Mouse (Mus musculus) adrenal gland, postnatal 36 days (tissue): ENCODE measurements around the gene Ccdc9. TPM values are rescaled to one million over a fixed set of nuclear protein-coding genes. Genes with fewer than 3 reads are reported as not detected.

Source experiments
- DNase-seq, 2 experiments: peaks; one replicate each; pipeline ENCODE4 v3.0.0; 2021; ENCODE audit warnings: mixed read lengths in 1 of 2
- long read RNA-seq, 2 experiments: library from polyadenylated mRNA; stranded (forward); transcript quantifications; one replicate each; pipeline ENCODE4 v2.0.0; 2021; ENCODE audit warnings: borderline sequencing depth in 2 of 2
- total RNA-seq, 2 experiments: library from RNA; stranded (reverse); gene quantifications; 2 replicates each; pipeline ENCODE4 v1.2.3; 2021

Gene Ccdc9
- 10 to 100 TPM; 59.5 to 73.6 TPM for total RNA-seq
- long read RNA-seq, experiment 1, partial matches to known transcripts = 35 of 50 reads
- long read RNA-seq, experiment 1, other reads (novel, unspliced or antisense) = 13 of 50 reads
- long read RNA-seq, experiment 2, partial matches to known transcripts = 12 of 13 reads
- long read RNA-seq, experiment 2, other reads (novel, unspliced or antisense) = 1 of 13 reads

DNA sequence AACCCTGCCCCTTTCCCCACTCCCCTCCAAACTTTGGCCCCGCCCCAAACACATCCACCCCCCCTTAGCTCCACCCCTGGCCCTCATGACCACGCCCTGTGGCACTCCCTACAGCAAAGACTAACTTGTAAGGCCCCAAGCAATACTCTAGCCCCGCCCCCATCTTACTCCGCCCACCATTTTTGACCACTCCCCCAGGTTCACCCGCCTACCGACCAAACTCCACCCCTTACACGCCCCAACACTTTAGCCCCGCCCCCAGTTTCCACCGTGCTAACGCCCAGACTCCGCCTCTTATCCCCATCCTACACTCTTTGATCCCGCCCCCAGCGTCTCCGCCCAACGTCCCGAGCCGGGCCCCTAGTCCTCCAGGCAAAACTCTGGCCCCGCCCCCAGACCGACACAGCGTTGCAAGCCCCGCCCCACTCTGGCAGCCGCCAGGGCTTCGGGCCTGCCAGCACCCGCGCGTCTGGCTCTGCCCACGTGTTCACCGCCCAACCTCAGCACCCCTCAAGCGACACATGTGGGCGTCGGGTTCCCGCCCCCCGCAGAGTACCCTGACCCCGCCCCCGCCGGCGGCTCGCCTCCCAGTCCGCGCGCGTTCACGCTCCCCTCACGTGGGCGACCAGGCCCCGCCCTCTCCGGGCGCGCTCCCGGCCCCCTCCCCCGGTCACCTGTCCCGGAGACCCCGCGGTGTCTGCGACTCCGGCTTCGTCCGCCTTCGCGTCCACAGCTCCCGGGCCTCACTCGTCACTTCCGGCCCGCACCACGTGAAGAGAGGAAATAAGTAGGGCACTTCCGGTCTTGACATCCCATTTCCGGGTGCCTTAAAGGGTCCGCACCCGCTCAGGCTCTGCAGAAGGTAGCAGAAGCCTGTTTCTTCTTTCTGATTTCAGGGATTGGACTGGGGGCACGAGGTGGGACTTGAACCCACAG, at the start of gene Ccdc9:
TSS of gene Ccdc9 (minus strand) at position 770 of the 936 bp plus-strand sequence.
- DNase-seq = peak; percentile 100

DNA sequence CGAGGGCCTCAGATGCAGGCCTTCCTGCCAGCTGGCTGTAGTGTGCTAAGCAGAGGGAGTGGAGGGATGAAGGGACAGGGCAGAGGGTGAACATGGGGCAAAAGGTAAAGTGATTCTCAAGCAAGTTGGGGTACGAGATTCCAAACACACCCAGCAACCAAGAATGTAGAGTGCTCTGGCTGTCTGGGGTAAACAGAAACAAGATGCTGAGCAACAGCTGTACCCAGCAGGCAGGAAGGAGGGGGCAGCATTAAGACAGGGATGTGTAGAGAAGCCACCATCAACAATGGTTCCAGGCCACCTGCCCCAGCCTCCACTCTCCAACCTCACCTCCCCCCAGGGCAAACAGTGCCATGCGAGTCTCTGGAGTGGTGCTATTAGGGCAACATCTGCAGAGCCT, 42.6 kb upstream of the Ccdc9 start:
- no peak for DNase-seq

DNA sequence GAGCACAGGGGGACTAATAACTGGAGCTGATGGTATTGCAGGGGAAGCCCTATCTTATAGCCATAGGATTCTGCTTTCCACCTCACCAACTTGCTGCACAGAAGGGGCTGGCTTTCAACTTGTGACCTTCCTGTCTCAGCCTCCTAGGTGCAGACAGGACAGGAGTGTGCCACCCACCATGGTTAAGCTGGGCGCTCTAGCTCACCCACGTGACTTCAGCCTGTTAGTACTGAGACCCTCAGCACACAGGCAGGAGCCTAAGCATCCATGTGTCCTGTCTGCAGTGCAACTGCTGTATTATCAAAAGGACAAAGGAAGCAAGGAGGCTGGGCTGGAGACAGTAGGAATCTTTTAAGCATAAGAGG, 40.0 kb upstream of the Ccdc9 start:
- DNase-seq = no peak

DNA sequence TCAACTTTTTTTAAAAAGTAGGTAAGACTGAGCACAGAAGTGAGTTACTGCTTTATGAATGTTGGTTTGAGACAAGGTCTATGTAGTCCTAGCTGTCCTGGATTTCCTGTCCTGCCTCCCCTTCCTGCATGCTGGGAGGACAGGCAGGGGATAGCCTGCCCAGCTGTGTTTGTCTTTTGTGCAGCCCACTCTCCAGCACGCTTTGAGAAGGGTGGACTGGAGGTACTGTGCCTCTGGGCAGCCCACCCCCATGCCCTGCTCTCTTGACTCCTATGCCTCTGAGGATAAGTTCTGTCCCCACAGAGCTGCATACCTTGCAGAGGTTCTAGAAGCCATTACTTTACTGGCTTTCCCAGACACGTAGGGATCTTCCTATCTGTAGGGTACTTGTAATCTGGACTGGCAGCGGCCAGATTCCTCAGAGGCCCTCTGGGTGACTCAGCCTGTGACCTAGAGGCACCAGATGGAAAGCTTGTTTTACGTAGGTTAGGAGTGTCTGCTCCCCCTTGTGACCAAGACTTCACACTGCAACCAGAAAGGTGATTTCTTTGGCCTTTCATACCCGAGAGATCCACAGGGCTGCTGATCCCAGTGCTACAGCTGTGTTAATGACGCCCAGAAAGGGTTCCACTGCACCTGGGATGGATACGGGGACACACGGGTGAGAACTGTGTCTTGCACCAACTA, 39.5 kb upstream of the Ccdc9 start:
- DNase-seq = peak; percentile 80 to 84

DNA sequence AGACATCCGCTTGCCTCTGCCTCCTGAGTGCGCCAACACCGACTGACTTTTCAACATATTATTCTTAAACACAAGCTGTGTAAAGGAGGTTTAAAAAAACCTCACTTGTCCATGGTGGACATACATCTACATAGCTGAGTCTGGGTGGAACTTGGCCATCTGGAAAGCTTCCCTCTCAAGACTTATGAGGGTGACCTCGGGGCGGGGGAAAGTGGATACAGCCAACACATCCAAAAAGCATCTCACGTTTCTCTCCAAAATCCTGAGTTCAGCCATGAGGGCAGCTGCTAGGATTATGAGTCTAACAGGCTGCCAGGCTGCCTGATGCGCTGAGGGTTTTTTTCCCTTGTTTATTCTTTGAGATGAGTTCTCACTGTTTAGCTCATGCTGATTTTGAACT, 38.1 kb upstream of the Ccdc9 start:
- no peak for DNase-seq

DNA sequence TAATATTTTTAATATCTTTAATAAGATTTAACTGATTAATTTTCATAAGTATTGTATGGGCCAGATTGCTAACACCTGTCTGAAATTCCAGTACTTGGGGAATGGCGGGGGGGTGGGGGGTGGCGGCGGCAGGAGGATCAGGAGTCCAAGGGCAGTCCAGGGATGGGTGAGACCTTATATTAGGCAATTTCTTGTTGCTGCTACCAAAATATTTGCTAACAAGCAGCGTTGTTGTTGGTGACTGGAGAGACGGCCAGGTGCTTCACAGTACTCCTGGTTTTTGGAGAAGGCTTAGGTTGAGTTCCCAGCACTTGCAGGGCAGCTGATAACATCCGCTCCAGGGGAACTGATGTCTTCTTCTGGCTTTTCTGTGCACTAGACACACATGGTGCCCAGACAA, 33.9 kb upstream of the Ccdc9 start:
- DNase-seq = no peak

DNA sequence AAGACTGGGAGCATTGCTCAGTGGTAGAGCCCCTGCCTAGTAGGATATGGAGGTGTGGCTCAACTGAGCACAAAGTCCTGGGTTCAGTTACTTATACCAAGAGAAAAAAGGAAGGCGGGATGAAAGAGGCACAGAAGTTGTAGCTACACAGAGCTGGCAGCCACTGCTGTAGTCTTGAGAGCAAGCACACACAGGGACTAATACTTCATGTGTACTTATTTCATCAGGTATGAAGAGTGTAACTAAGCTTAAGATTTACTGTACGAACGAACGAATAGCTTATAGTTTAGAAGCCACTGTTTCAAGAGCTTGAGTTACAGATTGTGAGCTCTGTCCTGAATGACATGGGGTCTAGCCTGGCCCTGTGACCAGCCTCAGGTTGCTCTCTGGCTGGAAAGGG, 32.6 kb upstream of the Ccdc9 start:
- no peak for DNase-seq

DNA sequence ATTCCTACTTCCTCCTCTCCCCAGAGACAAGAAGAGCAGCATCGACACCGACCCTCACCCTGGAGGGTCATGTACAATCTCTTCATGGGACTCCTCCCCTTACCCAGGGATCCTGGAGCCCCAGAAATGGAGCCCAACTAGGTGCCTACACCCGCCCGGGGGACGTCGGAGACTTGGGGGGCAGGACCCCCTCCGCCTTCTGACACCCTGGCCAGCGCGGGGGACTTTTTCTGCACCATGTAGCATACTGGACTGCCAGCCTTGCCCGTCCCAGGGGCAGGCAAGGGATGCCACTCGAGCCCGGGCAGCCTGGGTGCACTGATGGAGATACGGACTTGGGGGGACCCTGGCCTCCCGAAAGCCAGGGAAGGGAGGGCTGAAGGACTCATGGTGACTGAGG, 30.5 kb upstream of the Ccdc9 start:
- DNase-seq = no peak

DNA sequence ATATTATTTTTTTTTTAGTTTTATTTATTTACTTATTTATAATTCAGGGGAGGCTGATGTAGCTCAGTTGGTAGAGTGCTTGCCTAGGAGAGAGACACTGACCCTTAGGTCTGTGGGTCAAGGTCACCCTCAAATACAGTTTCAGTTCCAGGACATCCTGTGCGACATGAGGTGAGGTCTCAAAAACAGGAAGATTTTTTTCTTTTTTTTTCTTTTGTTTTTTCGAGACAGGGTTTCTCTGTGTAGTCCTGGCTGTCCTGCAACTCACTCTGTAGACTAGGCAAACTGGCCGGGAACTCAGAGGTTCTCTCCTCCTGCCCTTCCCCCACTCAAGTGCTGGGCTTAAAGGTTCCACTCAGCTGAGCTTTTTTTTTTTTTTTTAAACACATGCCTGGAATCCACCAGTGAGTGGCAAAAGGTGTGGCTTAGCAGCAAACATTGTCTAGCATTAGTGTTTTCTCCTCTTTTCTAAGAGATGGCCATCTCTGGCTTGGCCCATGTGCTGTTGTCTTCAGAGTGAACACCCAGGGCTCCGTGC, 28.7 kb upstream of the Ccdc9 start:
- DNase-seq = no peak

DNA sequence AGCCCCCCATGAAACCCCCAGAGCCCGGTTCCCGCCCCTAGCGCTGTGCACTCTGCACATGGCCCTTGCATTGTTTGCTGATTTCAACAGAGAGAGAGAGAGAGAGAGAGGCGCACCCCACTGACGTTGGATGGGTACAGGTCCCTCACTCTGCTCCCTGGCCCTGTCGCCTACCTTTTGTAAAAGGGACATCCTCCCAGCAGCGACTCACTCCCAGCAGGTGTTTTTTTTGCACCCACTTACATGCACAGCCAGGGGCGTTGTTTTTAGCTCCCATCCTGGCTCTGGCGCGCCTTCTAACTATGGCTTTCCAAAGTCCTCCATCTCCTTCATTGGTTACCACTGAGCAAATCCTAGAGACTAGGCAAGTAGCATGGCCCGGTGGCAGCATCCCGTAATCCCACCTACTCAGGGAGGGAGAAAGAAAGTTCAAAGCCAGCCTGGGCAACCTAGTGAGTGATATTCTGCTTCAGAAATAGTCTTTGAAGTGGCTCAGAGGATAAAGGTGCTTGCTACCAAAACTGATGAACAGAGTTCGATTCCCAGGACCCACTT, 27.7 kb upstream of the Ccdc9 start:
- DNase-seq = no peak

DNA sequence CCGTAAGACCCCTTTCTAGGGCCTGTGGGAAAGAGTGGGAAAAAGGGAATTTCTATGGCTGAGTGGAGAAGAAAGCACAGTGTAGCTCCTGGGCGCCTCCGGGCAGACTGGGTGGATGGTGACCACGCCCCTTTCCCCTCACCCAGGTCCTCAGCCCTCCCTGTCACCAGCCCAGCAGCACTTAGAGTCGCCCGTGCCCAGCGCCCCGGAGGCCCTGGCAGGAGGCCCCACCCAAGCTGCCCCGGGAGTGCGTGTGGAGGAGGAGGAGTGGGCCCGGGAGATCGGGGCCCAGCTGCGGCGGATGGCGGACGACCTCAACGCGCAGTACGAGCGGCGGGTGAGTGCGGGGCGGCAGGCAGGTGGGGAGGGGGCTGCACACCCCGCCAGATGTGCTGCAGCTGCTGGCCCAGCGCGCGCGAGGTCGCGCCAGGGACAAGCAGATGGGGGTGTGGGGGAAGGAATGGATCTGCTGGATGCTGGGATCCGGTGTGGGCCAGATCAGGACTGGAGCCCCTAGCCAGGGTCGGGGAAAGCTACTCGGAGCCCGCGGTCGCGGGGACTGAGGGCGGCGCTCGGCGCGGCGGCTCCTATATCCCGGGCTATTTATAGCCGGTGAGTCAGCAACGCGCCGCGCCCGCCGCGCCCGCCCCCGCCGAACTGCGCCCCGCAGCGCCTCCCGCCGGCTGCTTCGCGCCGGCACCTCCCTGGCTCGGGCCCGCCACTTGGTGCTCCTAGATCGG, 27.1 kb upstream of the Ccdc9 start:
- peak; percentile 90 to 92 for DNase-seq

DNA sequence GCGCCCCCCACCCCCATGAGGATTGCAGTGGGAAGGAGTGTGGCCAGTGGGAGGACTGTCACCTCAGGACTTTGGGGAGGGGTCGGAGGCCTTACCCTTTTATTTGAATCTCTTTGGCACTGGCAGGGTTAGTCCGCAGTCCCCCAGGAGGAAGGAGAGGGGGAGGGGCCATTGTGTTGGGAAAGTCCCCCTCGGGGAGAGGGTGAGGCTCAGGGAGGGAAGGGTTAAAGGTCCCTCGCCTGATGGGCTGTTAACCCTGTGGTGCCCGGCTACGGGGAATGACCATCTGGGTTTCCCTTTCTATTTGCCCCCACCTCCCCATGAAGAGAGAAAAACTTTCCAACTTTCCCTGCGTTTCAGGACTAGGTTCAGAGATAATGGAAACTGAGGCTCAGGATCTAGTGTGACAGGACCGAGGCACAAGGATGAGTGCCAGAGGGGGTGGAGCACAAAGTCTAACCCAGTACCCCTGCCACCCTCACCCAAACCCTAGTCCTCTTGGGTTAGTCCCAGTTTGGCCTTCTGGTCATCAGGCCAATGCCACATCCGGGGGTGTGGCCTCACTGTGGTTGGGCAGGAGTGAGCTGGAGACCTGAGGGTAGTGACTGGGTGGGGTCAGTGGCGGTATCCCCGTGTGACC, 26.2 kb upstream of the Ccdc9 start:
- peak; percentile 74 to 88 for DNase-seq

DNA sequence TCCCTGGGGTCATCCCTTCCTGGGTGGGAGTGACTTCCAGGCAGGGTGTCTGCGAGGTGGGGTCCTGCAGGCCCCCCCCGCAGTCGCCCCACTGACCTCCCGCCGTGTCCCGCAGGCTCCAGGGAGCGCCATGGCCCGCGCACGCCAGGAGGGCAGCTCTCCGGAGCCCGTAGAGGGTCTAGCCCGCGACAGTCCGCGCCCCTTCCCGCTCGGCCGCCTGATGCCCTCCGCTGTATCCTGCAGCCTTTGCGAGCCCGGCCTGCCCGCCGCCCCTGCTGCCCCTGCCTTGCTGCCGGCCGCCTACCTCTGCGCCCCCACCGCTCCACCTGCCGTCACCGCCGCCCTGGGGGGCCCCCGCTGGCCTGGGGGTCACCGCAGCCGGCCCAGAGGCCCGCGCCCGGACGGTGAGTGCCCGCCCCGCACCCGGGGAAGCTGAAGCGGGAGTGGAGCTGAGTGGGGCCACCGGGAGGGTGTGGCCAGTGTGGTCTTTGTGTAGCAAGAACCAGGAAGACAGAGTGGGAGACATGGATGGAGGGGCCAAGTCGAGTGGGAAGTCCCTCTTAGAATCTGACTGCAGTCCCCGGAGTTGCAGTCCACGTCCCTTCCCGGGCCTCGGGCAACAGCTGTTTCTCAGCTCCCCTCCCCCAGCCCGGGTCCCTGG, 25.5 kb upstream of the Ccdc9 start:
- peak; percentile 33 to 71 for DNase-seq

DNA sequence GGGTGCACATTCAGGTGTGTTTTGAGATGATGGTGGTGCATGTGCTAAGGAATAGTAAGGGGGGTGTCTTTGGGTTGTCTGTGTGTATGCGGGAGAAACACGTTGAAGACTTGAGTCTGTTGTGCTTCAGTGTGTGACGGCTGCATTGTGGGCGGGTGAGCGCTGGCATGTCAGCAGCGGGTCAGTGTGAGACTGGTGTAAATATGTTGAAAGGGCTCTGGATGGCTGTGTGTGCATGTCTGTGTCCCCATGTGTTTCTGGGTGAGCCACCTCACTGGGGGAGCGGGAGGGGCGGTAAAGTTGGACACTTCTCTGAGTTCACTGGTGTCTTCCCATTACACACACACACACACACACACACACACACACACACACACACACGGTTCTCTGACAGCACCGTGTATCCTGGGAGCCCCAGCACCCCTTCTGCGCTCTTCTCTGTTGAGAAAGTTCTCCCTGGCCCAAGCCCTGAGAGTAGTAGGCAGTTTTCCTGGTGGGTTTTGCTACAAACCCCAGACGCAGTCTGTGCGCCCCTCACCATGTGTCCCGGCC, 24.9 kb upstream of the Ccdc9 start:
- DNase-seq = peak; percentile 31 to 46

DNA sequence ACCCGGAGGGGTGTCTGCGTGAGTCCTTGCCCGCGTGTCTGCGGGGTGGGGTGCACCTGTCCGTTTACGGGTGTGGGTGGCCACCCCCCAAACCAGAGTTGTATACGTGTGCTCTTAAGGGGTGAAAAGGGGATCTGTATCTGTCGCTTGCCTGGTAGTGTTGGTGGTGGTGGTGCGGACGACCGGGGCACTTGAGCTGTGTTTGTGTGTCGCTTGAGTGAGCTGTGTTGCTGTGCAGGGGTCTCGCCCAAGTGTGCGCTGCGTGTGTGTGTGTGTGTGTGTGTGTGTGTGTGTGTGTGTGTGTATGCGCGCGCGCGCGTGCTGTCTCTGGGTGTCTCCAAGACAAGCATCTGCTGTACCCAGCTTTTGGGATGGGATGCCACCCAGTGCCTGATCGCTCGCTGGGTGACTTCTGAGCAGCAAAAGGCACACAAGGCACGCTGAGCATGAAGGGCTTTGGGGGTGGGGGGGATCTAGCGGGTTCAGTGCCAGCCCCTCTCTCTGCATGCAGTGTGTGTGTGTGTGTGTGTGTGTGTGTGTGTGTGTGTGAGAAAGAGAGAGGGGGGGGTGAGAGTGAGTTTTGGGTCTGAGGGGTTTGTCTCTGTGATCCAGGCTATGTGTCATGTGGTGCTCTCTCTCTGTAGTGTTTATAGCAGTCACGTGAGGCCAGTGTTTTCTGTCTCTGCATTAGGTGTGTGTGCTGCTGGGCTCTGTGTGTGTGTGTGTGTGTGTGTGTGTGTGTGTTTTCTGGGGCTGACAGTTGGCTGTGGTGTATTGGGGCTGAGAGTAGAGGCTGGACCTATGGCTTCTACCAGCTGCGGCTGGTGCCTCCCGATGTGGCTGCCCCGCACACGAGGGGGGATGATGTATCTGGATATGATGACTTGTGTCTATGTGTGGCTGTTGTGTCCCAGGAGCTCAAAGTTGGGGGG, 24.2 kb upstream of the Ccdc9 start:
- DNase-seq = peak; percentile 39 to 53

DNA sequence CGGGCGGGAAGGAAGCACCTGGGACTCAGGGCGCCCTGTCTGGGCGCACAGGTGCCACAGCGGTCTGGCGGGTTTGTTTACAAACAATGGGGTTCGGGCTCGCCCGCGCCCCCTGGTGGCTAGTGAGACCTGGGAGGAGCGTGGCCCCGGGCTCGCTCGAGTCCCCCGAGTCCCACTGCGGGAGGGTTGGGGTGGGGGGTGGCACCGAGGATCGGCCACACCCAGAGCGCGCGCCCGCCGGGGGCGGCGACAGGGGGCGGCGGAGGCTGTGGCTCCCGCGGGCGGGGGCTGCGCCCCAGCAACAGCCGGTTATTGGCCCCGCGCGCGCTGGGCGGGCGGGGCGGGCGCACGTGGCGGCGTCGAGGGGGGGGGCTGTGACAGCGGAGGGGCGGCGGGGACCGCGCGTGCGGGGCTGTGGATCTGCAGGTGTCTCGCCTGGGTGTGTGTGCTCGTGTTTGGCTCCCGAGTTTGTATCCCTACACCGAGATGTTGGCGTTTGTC, 23.5 kb upstream of the Ccdc9 start:
- peak; percentile 86 to 92 for DNase-seq

DNA sequence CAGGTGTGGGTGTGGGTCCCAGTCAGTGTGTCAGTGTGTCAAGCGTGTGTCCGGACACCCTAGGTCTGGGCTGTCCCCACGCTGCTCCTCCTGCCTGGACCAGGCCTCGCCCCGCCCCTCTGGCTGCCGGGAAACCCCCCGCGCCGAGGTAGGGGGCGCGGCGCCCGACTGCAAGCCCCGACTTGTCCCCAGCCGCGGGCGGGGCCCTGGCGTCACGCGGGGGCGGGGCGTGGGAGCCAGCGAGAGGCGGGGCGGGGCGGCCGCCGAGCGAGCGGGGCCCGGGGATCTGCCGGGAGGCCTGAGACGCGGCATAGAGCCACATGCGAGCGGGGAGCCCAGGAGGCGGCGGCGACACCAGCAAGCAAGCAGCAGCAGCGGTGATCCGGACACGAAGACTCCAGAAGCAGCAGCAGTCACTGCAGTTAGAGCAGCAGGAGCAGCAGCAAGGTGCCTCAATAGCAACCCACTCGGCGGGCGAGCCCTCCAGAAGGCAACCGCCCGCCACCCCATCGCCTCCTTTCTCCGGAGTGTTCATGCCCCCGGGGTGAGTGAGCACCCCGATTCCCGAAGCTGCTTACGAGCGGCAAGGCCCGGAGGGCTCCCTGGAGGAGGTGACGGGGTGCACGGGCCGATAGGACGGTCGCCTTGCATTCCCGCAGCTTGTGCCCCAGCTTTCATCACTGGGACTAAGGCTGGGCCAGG, 22.9 kb upstream of the Ccdc9 start:
- peak; percentile 94 to 98 for DNase-seq
